Mouse (Mus musculus) C2C12 (cell line): ENCODE measurements around the gene Rasd1. TPM values are rescaled to one million over a fixed set of nuclear protein-coding genes. Genes with fewer than 3 reads are reported as not detected.

Experiments
- H3K27me3 ChIP-seq: one replicate; pipeline ENCODE4 v1.6.1; 2011; ENCODE audit not compliant: control insufficient read depth, insufficient read depth, insufficient read length
- H3K36me3 ChIP-seq: one replicate; pipeline ENCODE4 v1.6.1; 2011; ENCODE audit not compliant: control insufficient read depth, insufficient read depth
- H3K4me3 ChIP-seq: one replicate; pipeline ENCODE4 v1.5.1; 2011; ENCODE audit warnings: mild to moderate bottlenecking, control low read depth; ENCODE audit not compliant: poor library complexity, insufficient read depth, severe bottlenecking
- H3K79me2 ChIP-seq: one replicate; pipeline ENCODE4 v1.6.1; 2011; ENCODE audit not compliant: control insufficient read depth, insufficient read depth
- H3K79me3 ChIP-seq: one replicate; pipeline ENCODE4 v1.6.1; 2011; ENCODE audit warnings: low read depth, control low read depth
- H3ac ChIP-seq: one replicate; pipeline ENCODE3; 2011; ENCODE audit warnings: low read depth; ENCODE audit not compliant: control insufficient read depth, insufficient read length
- CEBPB ChIP-seq: IDR thresholded peaks from one replicate; pipeline ENCODE4 v1.6.1; 2011; ENCODE audit warnings: low read depth, mild to moderate bottlenecking, control low read depth, moderate library complexity
- CTCF ChIP-seq: IDR thresholded peaks from one replicate; pipeline ENCODE4 v1.5.1; 2011; ENCODE audit not compliant: control insufficient read depth, insufficient read depth, insufficient read length
- FOSL1 ChIP-seq: IDR thresholded peaks from one replicate; pipeline ENCODE4 v1.8.0; 2011; ENCODE audit warnings: mild to moderate bottlenecking, low read length; ENCODE audit not compliant: poor library complexity, insufficient read depth, severe bottlenecking
- MAX ChIP-seq: IDR thresholded peaks from one replicate; pipeline ENCODE4 v1.6.1; 2011; ENCODE audit warnings: mild to moderate bottlenecking, control low read depth
- MYOD1 ChIP-seq: IDR thresholded peaks from one replicate; pipeline ENCODE4 v1.6.1; 2011; ENCODE audit warnings: low read depth; ENCODE audit not compliant: control insufficient read depth, insufficient read length
- MYOG ChIP-seq: IDR thresholded peaks from one replicate; pipeline ENCODE4 v1.6.1; 2011; ENCODE audit not compliant: control insufficient read depth, insufficient read length; ENCODE audit errors: extremely low read depth
- USF1 ChIP-seq: IDR thresholded peaks from one replicate; pipeline ENCODE4 v1.6.1; 2011; ENCODE audit warnings: low read depth, mild to moderate bottlenecking, control low read depth, moderate library complexity
- polyA plus RNA-seq: library from polyadenylated mRNA; unstranded; fragments of >200 nt; fragmentation: generic; extraction: Trizol; gene quantifications from one replicate; pipeline ENCODE4 v1.2.1, GENCODE M21; 2012; ENCODE audit warnings: missing spikeins

The Rasd1 gene
- polyA plus RNA-seq, 1 experiment, result 0.16 TPM

GRCm38 (mm10) chr11:59941391-59941790, 23.4 kb downstream of the Rasd1 start:
- Histone ChIP-seq H3K79me3 (no peaks in the 10 kb centered on the region), H3K79me2 (no peaks in the 10 kb centered on the region), H3K27me3 (peaks cover 26% of the 10 kb centered on the region), H3ac (no peak overlapping the region), H3K36me3 (no peaks in the 10 kb centered on the region), H3K4me3 (no peak overlapping the region)
- no peak for TF ChIP-seq CTCF
- no peak for TF ChIP-seq USF1
- no peak for TF ChIP-seq FOSL1
- no peak for TF ChIP-seq MYOG

- Histone ChIP-seq H3K79me3 (no peaks in the 10 kb centered on the region), H3K4me3 (no peak overlapping the region), H3ac (no peak overlapping the region), H3K36me3 (no peaks in the 10 kb centered on the region), H3K27me3 (peaks cover 27% of the 10 kb centered on the region), H3K79me2 (no peaks in the 10 kb centered on the region)
- TF ChIP-seq USF1 (no peak), FOSL1 (no peak), CTCF (no peak), CEBPB (no peak), MAX (no peak), MYOG (no peak), MYOD1 (no peak)
Measured at GRCm38 (mm10) chr11:59940645-59941044, 24.1 kb downstream of the Rasd1 start.

DNA sequence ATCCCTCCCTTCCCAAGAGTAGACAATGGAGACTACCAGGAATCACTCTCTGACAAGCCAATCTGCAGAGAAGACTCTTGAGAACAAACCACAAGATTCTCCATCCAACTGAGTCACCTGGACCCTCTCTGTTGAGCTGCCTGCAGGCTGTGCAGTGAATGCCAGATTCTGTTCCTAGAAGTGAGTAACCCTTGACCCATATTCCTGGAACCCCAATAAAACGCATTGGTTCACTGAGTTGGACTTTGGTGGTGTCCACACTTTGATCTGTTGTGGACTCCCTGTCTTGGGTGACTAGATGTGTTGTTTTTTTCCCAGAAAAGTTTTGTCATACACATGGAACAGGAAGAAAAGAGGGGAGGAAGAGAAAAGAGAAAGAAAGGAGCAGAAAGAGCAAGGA, 24.9 kb downstream of the Rasd1 start:
- Histone ChIP-seq H3K27me3 (peaks cover 27% of the 10 kb centered on the region), H3K79me2 (no peaks in the 10 kb centered on the region), H3K36me3 (no peaks in the 10 kb centered on the region), H3ac (no peak overlapping the region), H3K4me3 (no peak overlapping the region), H3K79me3 (no peaks in the 10 kb centered on the region)
- TF ChIP-seq MYOD1, result no peak
- no peak for TF ChIP-seq USF1
- TF ChIP-seq CEBPB, result no peak
- TF ChIP-seq FOSL1, result no peak
- TF ChIP-seq MYOG, result no peak
- TF ChIP-seq CTCF, result no peak
- TF ChIP-seq MAX, result no peak

- TF ChIP-seq MYOG (no peak), MYOD1 (no peak), MAX (no peak), CTCF (no peak), USF1 (no peak), CEBPB (no peak), FOSL1 (no peak)
- no peak overlapping the region for H3K4me3 ChIP-seq
- no peaks in the 10 kb centered on the region for H3K79me2 ChIP-seq
- H3K36me3 ChIP-seq, result no peaks in the 10 kb centered on the region
- H3K79me3 ChIP-seq, result no peaks in the 10 kb centered on the region
- H3ac ChIP-seq, result no peak overlapping the region
- peaks cover 40% of the 10 kb centered on the region for H3K27me3 ChIP-seq
Measured at GRCm38 (mm10) chr11:59937615-59938014, 27.1 kb downstream of the Rasd1 start.

DNA sequence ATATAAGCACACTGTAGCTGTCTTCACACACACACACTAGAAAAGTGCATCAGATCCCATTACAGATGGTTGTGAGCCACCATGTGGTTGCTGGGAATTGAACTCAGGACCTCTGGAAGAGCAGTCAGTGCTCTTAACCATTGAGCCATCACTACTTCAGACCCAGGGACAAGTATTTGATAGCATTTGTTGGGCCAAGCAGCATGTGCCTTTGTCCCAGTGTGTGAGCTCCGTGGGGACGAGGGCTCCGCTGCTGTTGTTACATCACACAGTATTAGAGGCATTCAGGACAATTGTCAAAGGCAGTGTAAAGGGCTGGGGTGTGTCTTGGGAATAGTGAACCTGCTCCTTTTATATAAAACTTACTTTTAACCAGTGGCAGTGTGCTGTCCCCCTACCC, 27.7 kb downstream of the Rasd1 start:
- TF ChIP-seq USF1, result no peak
- H3K79me2 ChIP-seq, result no peaks in the 10 kb centered on the region
- no peak overlapping the region for H3K4me3 ChIP-seq
- no peaks in the 10 kb centered on the region for H3K36me3 ChIP-seq
- H3K27me3 ChIP-seq, result peaks cover 46% of the 10 kb centered on the region
- H3ac ChIP-seq, result no peak overlapping the region
- no peaks in the 10 kb centered on the region for H3K79me3 ChIP-seq

- no peaks in the 10 kb centered on the region for H3K79me3 ChIP-seq
- H3K4me3 ChIP-seq, result no peak overlapping the region
- H3K27me3 ChIP-seq, result peaks cover 68% of the 10 kb centered on the region
- no peaks in the 10 kb centered on the region for H3K36me3 ChIP-seq
- H3ac ChIP-seq, result no peak overlapping the region
- H3K79me2 ChIP-seq, result no peaks in the 10 kb centered on the region
- TF ChIP-seq FOSL1, result no peak
- TF ChIP-seq CEBPB, result no peak
Measured at GRCm38 (mm10) chr11:59933943-59934342, 30.8 kb downstream of the Rasd1 start.
